Mouse (Mus musculus): ENCODE measurements around the gene Supt7l.

The Supt7l gene

GRCm38 (mm10) chr5:31492031-31492430 lies 35.6 kb downstream of the Supt7l start:
- DNase-seq (ENCODE audit: low spot score in 2 of 2): no peak

- DNase-seq (ENCODE audit: low spot score in 2 of 2): no peak
These were observed 38.4 kb downstream of the Supt7l start for GRCm38 (mm10) chr5:31489116-31489769.

- DNase-seq (ENCODE audit: low spot score in 2 of 2): no peak
These were observed 39.7 kb downstream of the Supt7l start for GRCm38 (mm10) chr5:31487889-31488288.

GRCm38 (mm10) chr5:31485440-31485839 lies 42.2 kb downstream of the Supt7l start, which contains the start of gene 4930548H24Rik:
Gene 4930548H24Rik, plus strand, starts transcription at chr5:31485740.
- DNase-seq (ENCODE audit: low spot score in 2 of 2): no peak

- DNase-seq (ENCODE audit: low spot score in 2 of 2): no peak
These were observed 47.1 kb downstream of the Supt7l start for GRCm38 (mm10) chr5:31480536-31480935.

- DNase-seq (ENCODE audit: low spot score in 2 of 2): peak; percentile 27 to 45
These were observed 57.3 kb downstream of the Supt7l start for GRCm38 (mm10) chr5:31470334-31470733.

GRCm38 (mm10) chr5:31469711-31470110 lies 57.9 kb downstream of the Supt7l start:
- no peak for DNase-seq (ENCODE audit: low spot score in 2 of 2)

- no peak for DNase-seq (ENCODE audit: low spot score in 2 of 2)
These were observed 59.8 kb downstream of the Supt7l start for GRCm38 (mm10) chr5:31467798-31468197.
